Mouse (Mus musculus): Measurements from ENCODE around the gene Myef2.
"Not testable (repeated sequence)": the region's sequence is repeated elsewhere in the genome, so short reads cannot be mapped to it uniquely, and the experiment has no call there.

Myef2 gene

GRCm38 (mm10) chr2:125123477-125123852 lies at the start of gene Myef2:
Gene Myef2 (minus strand): TSS chr2:125123661.
- peak; percentile 82 for DNase-seq (ENCODE audit: low spot score)

GRCm38 (mm10) chr2:125162012-125162470 lies 38.6 kb upstream of the Myef2 start:
- no peak for DNase-seq (ENCODE audit: low spot score)

GRCm38 (mm10) chr2:125155504-125155903 lies 32.0 kb upstream of the Myef2 start:
- peak; percentile 16 for DNase-seq (ENCODE audit: low spot score)

GRCm38 (mm10) chr2:125154294-125154693 lies 30.8 kb upstream of the Myef2 start:
- no peak for DNase-seq (ENCODE audit: low spot score)

- DNase-seq (ENCODE audit: low spot score) = no peak
These were observed 28.9 kb upstream of the Myef2 start, which contains the start of gene Slc12a1 for GRCm38 (mm10) chr2:125152388-125152787. Gene Slc12a1 (plus strand): TSS chr2:125152505.

- DNase-seq (ENCODE audit: low spot score) = no peak
These were observed 18.9 kb upstream of the Myef2 start for GRCm38 (mm10) chr2:125142336-125142735.

- no peak for DNase-seq (ENCODE audit: low spot score)
These were observed 13.4 kb upstream of the Myef2 start for GRCm38 (mm10) chr2:125136846-125137245.

GRCm38 (mm10) chr2:125135903-125136811 lies 12.7 kb upstream of the Myef2 start, which contains the start of gene Ctxn2:
Gene Ctxn2 (plus strand): TSS chr2:125136692.
- DNase-seq (ENCODE audit: low spot score) = peak; percentile 77

- DNase-seq (ENCODE audit: low spot score) = no peak
These were observed 10.7 kb upstream of the Myef2 start for GRCm38 (mm10) chr2:125134113-125134512.

GRCm38 (mm10) chr2:125126792-125127191 lies 3.3 kb upstream of the Myef2 start:
- no peak for DNase-seq (ENCODE audit: low spot score)

- no peak for DNase-seq (ENCODE audit: low spot score)
These were observed 2.4 kb upstream of the Myef2 start for GRCm38 (mm10) chr2:125125824-125126223.

- DNase-seq (ENCODE audit: low spot score) = peak; percentile 60
These were observed 611 bp downstream of the Myef2 start for GRCm38 (mm10) chr2:125122624-125123476.

- peak; percentile 52 for DNase-seq (ENCODE audit: low spot score)
These were observed 1.2 kb downstream of the Myef2 start for GRCm38 (mm10) chr2:125122288-125122623.

GRCm38 (mm10) chr2:125119381-125120110 lies 3.9 kb downstream of the Myef2 start:
- DNase-seq (ENCODE audit: low spot score) = no peak

GRCm38 (mm10) chr2:125106536-125106935 lies 16.9 kb downstream of the Myef2 start:
- DNase-seq (ENCODE audit: low spot score) = not testable (repeated sequence)

GRCm38 (mm10) chr2:125104491-125104890 lies 19.0 kb downstream of the Myef2 start:
- not testable (repeated sequence) for DNase-seq (ENCODE audit: low spot score)

GRCm38 (mm10) chr2:125092123-125092522 lies 31.3 kb downstream of the Myef2 start:
- DNase-seq (ENCODE audit: low spot score) = not testable (repeated sequence)

GRCm38 (mm10) chr2:125088757-125089156 lies 34.7 kb downstream of the Myef2 start:
- no peak for DNase-seq (ENCODE audit: low spot score)

GRCm38 (mm10) chr2:125083879-125084278 lies 39.6 kb downstream of the Myef2 start:
- no peak for DNase-seq (ENCODE audit: low spot score)

GRCm38 (mm10) chr2:125073056-125073780 lies 50.2 kb downstream of the Myef2 start:
- peak; percentile 73 for DNase-seq (ENCODE audit: low spot score)

GRCm38 (mm10) chr2:125068696-125069095 lies 54.8 kb downstream of the Myef2 start:
- no peak for DNase-seq (ENCODE audit: low spot score)
